Mouse (Mus musculus): ENCODE results near the gene Wwox.
A peak's percentile ranks its signal among the peaks of the same experiment; 100 is the strongest.

The Wwox gene

GRCm38 (mm10) chr8:114658475-114658874, 219.0 kb downstream of the Wwox start:
- no peak for DNase-seq (ENCODE audit: inconsistent age in 2 of 2, low spot score in 1 of 2)

- no peak for DNase-seq (ENCODE audit: inconsistent age in 2 of 2, low spot score in 1 of 2)
Observed at GRCm38 (mm10) chr8:114663053-114663452, 223.6 kb downstream of the Wwox start.

- DNase-seq (ENCODE audit: inconsistent age in 2 of 2, low spot score in 1 of 2), result peak in 1 of 2 experiments; percentile 67
Observed at GRCm38 (mm10) chr8:114665521-114665920, 226.1 kb downstream of the Wwox start.

GRCm38 (mm10) chr8:114670801-114671200, 231.3 kb downstream of the Wwox start:
- no peak for DNase-seq (ENCODE audit: inconsistent age in 2 of 2, low spot score in 1 of 2)

GRCm38 (mm10) chr8:114671237-114671674, 231.8 kb downstream of the Wwox start:
- peak in 1 of 2 experiments; percentile 40 for DNase-seq (ENCODE audit: inconsistent age in 2 of 2, low spot score in 1 of 2)

GRCm38 (mm10) chr8:114673416-114673815, 234.0 kb downstream of the Wwox start:
- DNase-seq (ENCODE audit: inconsistent age in 2 of 2, low spot score in 1 of 2), result peak in 1 of 2 experiments; percentile 33

- no peak for DNase-seq (ENCODE audit: inconsistent age in 2 of 2, low spot score in 1 of 2)
Observed at GRCm38 (mm10) chr8:114675151-114675550, 235.7 kb downstream of the Wwox start.

- DNase-seq (ENCODE audit: inconsistent age in 2 of 2, low spot score in 1 of 2), result no peak
Observed at GRCm38 (mm10) chr8:114676918-114677317, 237.5 kb downstream of the Wwox start.

GRCm38 (mm10) chr8:114677551-114678127, 238.2 kb downstream of the Wwox start:
- DNase-seq (ENCODE audit: inconsistent age in 2 of 2, low spot score in 1 of 2), result no peak

GRCm38 (mm10) chr8:114679386-114680098, 240.1 kb downstream of the Wwox start:
- DNase-seq (ENCODE audit: inconsistent age in 2 of 2, low spot score in 1 of 2), result peak in 1 of 2 experiments; percentile 47

GRCm38 (mm10) chr8:114681136-114681535, 241.7 kb downstream of the Wwox start:
- DNase-seq (ENCODE audit: inconsistent age in 2 of 2, low spot score in 1 of 2), result no peak

- no peak for DNase-seq (ENCODE audit: inconsistent age in 2 of 2, low spot score in 1 of 2)
Observed at GRCm38 (mm10) chr8:114682166-114682565, 242.7 kb downstream of the Wwox start.

- DNase-seq (ENCODE audit: inconsistent age in 2 of 2, low spot score in 1 of 2), result no peak
Observed at GRCm38 (mm10) chr8:114684046-114684702, 244.7 kb downstream of the Wwox start.

- no peak for DNase-seq (ENCODE audit: inconsistent age in 2 of 2, low spot score in 1 of 2)
Observed at GRCm38 (mm10) chr8:114686462-114686861, 247.0 kb downstream of the Wwox start.

- no peak for DNase-seq (ENCODE audit: inconsistent age in 2 of 2, low spot score in 1 of 2)
Observed at GRCm38 (mm10) chr8:114688732-114689131, 249.3 kb downstream of the Wwox start.

GRCm38 (mm10) chr8:114694566-114695198, 255.2 kb downstream of the Wwox start:
- no peak for DNase-seq (ENCODE audit: inconsistent age in 2 of 2, low spot score in 1 of 2)

- no peak for DNase-seq (ENCODE audit: inconsistent age in 2 of 2, low spot score in 1 of 2)
Observed at GRCm38 (mm10) chr8:114703517-114703916, 264.1 kb downstream of the Wwox start.

- DNase-seq (ENCODE audit: inconsistent age in 2 of 2, low spot score in 1 of 2), result peak; percentile 40 to 83
Observed at GRCm38 (mm10) chr8:114707538-114708138, 268.2 kb downstream of the Wwox start.

GRCm38 (mm10) chr8:114715318-114716070, 276.0 kb downstream of the Wwox start:
- DNase-seq (ENCODE audit: inconsistent age in 2 of 2, low spot score in 1 of 2), result peak in 1 of 2 experiments; percentile 53

- peak; percentile 60 to 85 for DNase-seq (ENCODE audit: inconsistent age in 2 of 2, low spot score in 1 of 2)
Observed at GRCm38 (mm10) chr8:114716546-114717255, 277.2 kb downstream of the Wwox start.

Data from adrenal gland, adult (tissue).